Mouse (Mus musculus) MEL (cell line): ENCODE data around the gene Fam69b. TPM values are rescaled to one million over a fixed set of nuclear protein-coding genes. Genes with fewer than 3 reads are reported as not detected.

Experiments
- DNase-seq: peaks from one replicate; pipeline ENCODE4 v3.0.0; 2011; ENCODE audit warnings: low read depth, low spot score
- H3K27ac ChIP-seq: 2 replicates; pipeline ENCODE4 v1.5.1; 2012; ENCODE audit warnings: low read depth, mild to moderate bottlenecking, control low read depth, low read length, moderate library complexity; ENCODE audit not compliant: control insufficient read depth
- H3K27me3 ChIP-seq, 2 experiments: fragments of 150-350 bp in 1 of 2; sonication (generic) in 1 of 2; 2 replicates each; pipeline ENCODE4 v1.6.1; 2012; ENCODE audit warnings: low read length in 2 of 2, mild to moderate bottlenecking in 2 of 2, improper control_type of control experiment in 1 of 2, moderate library complexity in 1 of 2; ENCODE audit not compliant: insufficient read depth in 2 of 2, control insufficient read depth in 1 of 2
- H3K36me3 ChIP-seq, 2 experiments: 2 replicates each; pipeline ENCODE4 v1.6.1; 2012 to 2014; ENCODE audit warnings: low read length in 2 of 2, improper control_type of control experiment in 1 of 2, inconsistent platforms in 1 of 2, mild to moderate bottlenecking in 1 of 2; ENCODE audit not compliant: insufficient read depth in 2 of 2, control insufficient read depth in 1 of 2
- H3K4me1 ChIP-seq, 2 experiments: fragments of 150-350 bp in 1 of 2; sonication (generic) in 1 of 2; 2 replicates each; pipeline ENCODE4 v1.6.1; 2012; ENCODE audit warnings: low read length in 2 of 2, improper control_type of control experiment in 1 of 2, mild to moderate bottlenecking in 1 of 2; ENCODE audit not compliant: insufficient read depth in 2 of 2, control insufficient read depth in 1 of 2
- H3K4me3 ChIP-seq, 2 experiments: fragments of 150-350 bp in 1 of 2; sonication (generic) in 1 of 2; 2 replicates each; pipeline ENCODE4 v1.5.1; 2012; ENCODE audit warnings: low read depth in 2 of 2, low read length in 2 of 2, mild to moderate bottlenecking in 2 of 2, moderate library complexity in 2 of 2, control low read depth in 1 of 2, improper control_type of control experiment in 1 of 2; ENCODE audit not compliant: control insufficient read depth in 1 of 2, insufficient read depth in 1 of 2
- H3K79me2 ChIP-seq: 2 replicates; pipeline ENCODE4 v1.6.1; 2012; ENCODE audit warnings: mild to moderate bottlenecking, low read length, moderate library complexity; ENCODE audit not compliant: control insufficient read depth, poor library complexity, insufficient read depth
- H3K9ac ChIP-seq: 2 replicates; pipeline ENCODE4 v1.6.1; 2012; ENCODE audit warnings: low read depth, mild to moderate bottlenecking, control low read depth, low read length, moderate library complexity; ENCODE audit not compliant: control insufficient read depth, poor library complexity, severe bottlenecking
- H3K9me3 ChIP-seq: fragments of 150-350 bp; sonication (generic); replicated peaks from 2 replicates; pipeline ENCODE4 v1.6.1; 2012; ENCODE audit warnings: mild to moderate bottlenecking, low read length, improper control_type of control experiment, moderate library complexity; ENCODE audit not compliant: insufficient read depth
- BHLHE40 ChIP-seq: IDR thresholded peaks from 2 replicates; pipeline ENCODE4 v1.6.1; 2012; ENCODE audit warnings: low read depth, mild to moderate bottlenecking, inconsistent platforms, low read length, improper control_type of control experiment, borderline replicate concordance
- CHD2 ChIP-seq: IDR thresholded peaks from 2 replicates; pipeline ENCODE4 v1.6.1; 2011; ENCODE audit warnings: low read length, improper control_type of control experiment
- GATA1 ChIP-seq: IDR thresholded peaks from 2 replicates; pipeline ENCODE4 v1.6.1; 2011; ENCODE audit warnings: low read depth, low read length, improper control_type of control experiment
- MAFK ChIP-seq: IDR thresholded peaks from 2 replicates; pipeline ENCODE4 v1.6.1; 2011; ENCODE audit warnings: low read depth, mild to moderate bottlenecking, low read length, improper control_type of control experiment, borderline replicate concordance
- MXI1 ChIP-seq: IDR thresholded peaks from 2 replicates; pipeline ENCODE4 v1.6.1; 2011; ENCODE audit warnings: mild to moderate bottlenecking, low read depth, low read length, improper control_type of control experiment
- MYB ChIP-seq: IDR thresholded peaks from 2 replicates; pipeline ENCODE4 v1.6.1; 2011; ENCODE audit warnings: mild to moderate bottlenecking, low read depth, low read length, improper control_type of control experiment
- NELFE ChIP-seq: IDR thresholded peaks from 2 replicates; pipeline ENCODE4 v1.6.1; 2011; ENCODE audit warnings: low read depth, low read length, improper control_type of control experiment
- NRF1 ChIP-seq: IDR thresholded peaks from 2 replicates; pipeline ENCODE4 v1.6.1; 2014; ENCODE audit warnings: low read depth, mild to moderate bottlenecking, inconsistent platforms, low read length, improper control_type of control experiment, moderate library complexity; ENCODE audit not compliant: poor library complexity, insufficient read depth, severe bottlenecking
- POLR2A ChIP-seq, 2 experiments: IDR thresholded peaks; 2 replicates each; pipeline ENCODE4 v1.6.1; 2011 to 2012; ENCODE audit warnings: low read length in 2 of 2, mild to moderate bottlenecking in 2 of 2, control low read depth in 1 of 2, improper control_type of control experiment in 1 of 2, low read depth in 1 of 2, moderate library complexity in 1 of 2; ENCODE audit not compliant: control insufficient read depth in 1 of 2, insufficient read depth in 1 of 2, poor library complexity in 1 of 2
- RCOR1 ChIP-seq: IDR thresholded peaks from 2 replicates; pipeline ENCODE4 v1.6.1; 2012; ENCODE audit warnings: low read depth, mild to moderate bottlenecking, inconsistent platforms, low read length, improper control_type of control experiment
- USF1 ChIP-seq: IDR thresholded peaks from 2 replicates; pipeline ENCODE4 v1.6.1; 2014; ENCODE audit warnings: low read depth, mild to moderate bottlenecking, inconsistent platforms, low read length, improper control_type of control experiment, moderate library complexity
- ZKSCAN1 ChIP-seq: IDR thresholded peaks from 2 replicates; pipeline ENCODE4 v1.6.1; 2012; ENCODE audit warnings: low read depth, mild to moderate bottlenecking, inconsistent platforms, low read length, improper control_type of control experiment, moderate library complexity
- ZMIZ1 ChIP-seq: IDR thresholded peaks from 2 replicates; pipeline ENCODE4 v1.6.1; 2012; ENCODE audit warnings: low read depth, mild to moderate bottlenecking, inconsistent platforms, low read length, improper control_type of control experiment, moderate library complexity
- polyA plus RNA-seq, 2 experiments: library from polyadenylated mRNA; stranded (reverse) in 1 of 2; unstranded in 1 of 2; fragments of >175 nt in 1 of 2; fragments of >200 nt in 1 of 2; gene quantifications; 2 replicates each; pipeline versions ENCODE4 v1.2.1 to v1.2.4; 2012; ENCODE audit warnings: low replicate concordance in 2 of 2, low read depth in 1 of 2; ENCODE audit not compliant: insufficient read length in 2 of 2, insufficient read depth in 1 of 2, missing spikeins in 1 of 2
- total RNA-seq: library from RNA; depleted of rRNA; stranded (reverse); fragments of 300-350 nt; gene quantifications from 2 replicates; pipeline ENCODE4 v1.2.3, GENCODE M21; 2012

Gene Fam69b
- total and polyA plus RNA-seq, 3 experiments: 0.42 to 0.67 TPM; not detected in 1

DNA sequence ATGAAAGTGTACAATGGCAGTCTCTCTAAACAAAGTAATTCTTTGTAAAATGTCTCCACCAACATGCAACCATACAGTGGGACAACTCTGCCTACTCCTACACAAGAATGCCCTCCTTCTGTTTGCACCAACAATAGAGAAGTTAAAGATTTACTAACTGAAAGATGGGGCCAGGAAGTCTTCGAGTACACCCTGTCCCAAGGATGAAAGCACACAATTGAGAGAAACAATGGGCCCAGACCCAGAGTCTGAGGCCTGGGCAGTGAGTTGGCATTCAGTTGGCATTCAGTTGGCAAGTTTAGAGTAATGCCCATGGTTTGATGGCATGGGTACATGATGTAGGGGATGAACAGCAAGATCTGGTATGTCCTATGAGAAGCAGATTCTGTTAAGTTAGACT is 26.4 kb downstream of the Fam69b start:
- no peak for TF ChIP-seq USF1
- no peak for TF ChIP-seq MYB
- TF ChIP-seq BHLHE40: no peak
- Histone ChIP-seq H3K9me3 (no peaks in the 10 kb centered on the region), H3K36me3 (no peaks in the 10 kb centered on the region), H3K4me1 (no peaks in the 10 kb centered on the region), H3K27me3 (peaks cover 3 to 4% of the 10 kb centered on the region in 2 experiments; a peak in 2 of 4 replicates), H3K4me3 (no peak overlapping the region), H3K27ac (no peak overlapping the region), H3K79me2 (no peaks in the 10 kb centered on the region), H3K9ac (no peak overlapping the region)
- no peak for DNase-seq

- DNase-seq: no peak
- Histone ChIP-seq H3K27me3 (peaks cover 4 to 5% of the 10 kb centered on the region in 2 experiments; a peak in 3 of 4 replicates), H3K9ac (no peak overlapping the region), H3K4me1 (no peaks in the 10 kb centered on the region), H3K79me2 (no peaks in the 10 kb centered on the region), H3K9me3 (no peaks in the 10 kb centered on the region), H3K27ac (no peak overlapping the region), H3K36me3 (no peaks in the 10 kb centered on the region), H3K4me3 (no peak overlapping the region)
- TF ChIP-seq MAFK: no peak
- no peak for TF ChIP-seq ZKSCAN1
Measured at GRCm38 (mm10) chr2:26657426-26657825, 29.2 kb downstream of the Fam69b start.

GRCm38 (mm10) chr2:26661143-26661752 is 33.0 kb downstream of the Fam69b start:
- Histone ChIP-seq H3K79me2 (no peaks in the 10 kb centered on the region), H3K9me3 (no peaks in the 10 kb centered on the region), H3K4me3 (no peak overlapping the region), H3K9ac (no peak overlapping the region), H3K36me3 (no peaks in the 10 kb centered on the region), H3K4me1 (peaks cover 0 to 6% of the 10 kb centered on the region in 2 experiments; a peak in 1 of 4 replicates), H3K27ac (no peak overlapping the region), H3K27me3 (peaks cover 4% of the 10 kb centered on the region in 2 experiments; a peak in 2 of 4 replicates)
- no peak for TF ChIP-seq MXI1
- no peak for TF ChIP-seq NRF1
- TF ChIP-seq USF1: no peak
- TF ChIP-seq RCOR1: no peak
- no peak for TF ChIP-seq MYB
- no peak for TF ChIP-seq CHD2
- no peak for TF ChIP-seq POLR2A (IDR thresholded peaks at IDR 0.05; ENCODE audit: control insufficient read depth in 1 of 2, insufficient read depth in 1 of 2, low read depth in 1 of 2, low read length in 2 of 2, poor library complexity in 1 of 2)
- no peak for TF ChIP-seq NELFE
- no peak for TF ChIP-seq ZMIZ1
- TF ChIP-seq GATA1: no peak
- no peak for TF ChIP-seq MAFK
- no peak for DNase-seq
